Mouse (Mus musculus): ENCODE results near the gene Irgc1. TPM values are rescaled to one million over a fixed set of nuclear protein-coding genes. Genes with fewer than 3 reads are reported as not detected.
A peak's percentile ranks its signal among the peaks of the same experiment; 100 is the strongest.

Gene Irgc1
- total RNA-seq (2012; rRNA removed) = 0.16 TPM in 1 of 2 replicates, not detected in the other

GRCm38 (mm10) chr7:24451855-24452311 is at the start of gene Irgc1:
Gene Irgc1, minus strand, starts transcription at chr7:24452297.
- Histone ChIP-seq H3K9me3 (ENCODE audit: control insufficient read depth, insufficient read depth, low read depth, low read length) (no peaks in the 10 kb centered on the region), H3K9ac (ENCODE audit: insufficient read depth, low read depth, low read length, poor library complexity, severe bottlenecking) (no peak within 1 kb of the TSS), H3K4me3 (ENCODE audit: insufficient read depth in 1 of 2, low read depth in 1 of 2, low read length in 2 of 2, poor library complexity in 1 of 2, severe bottlenecking in 1 of 2) (no peak within 1 kb of the TSS), H3K27ac (ENCODE audit: insufficient read depth, low read depth, low read length, poor library complexity, severe bottlenecking) (no peak within 1 kb of the TSS), H3K36me3 (ENCODE audit: control insufficient read depth, insufficient read depth, low read length, poor library complexity, severe bottlenecking) (no peaks in the 10 kb centered on the region), H3K4me1 (ENCODE audit: control insufficient read depth in 2 of 2, insufficient read depth in 2 of 2, low read length in 2 of 2, poor library complexity in 1 of 2) (peaks cover 9 to 23% of the 10 kb centered on the region in 2 experiments)
- TF ChIP-seq ZC3H11A (IDR thresholded peaks at IDR 0.05; ENCODE audit: borderline replicate concordance, low read depth, low read length) (no peak), MAFK (IDR thresholded peaks at IDR 0.05; ENCODE audit: insufficient read depth, low read depth, low read length) (no peak), HCFC1 (IDR thresholded peaks at IDR 0.05; ENCODE audit: borderline replicate concordance, insufficient read depth, low read length) (no peak), ZNF384 (IDR thresholded peaks at IDR 0.05; ENCODE audit: low read depth, low read length) (no peak), CHD2 (IDR thresholded peaks at IDR 0.05; ENCODE audit: low read depth, low read length) (no peak)
- in situ Hi-C loops (cut with MboI; ENCODE audit: low sequenced_read_pairs in 2 of 2, unreplicated experiment in 2 of 2) = no loop called here
- no peak for DNase-seq (ENCODE audit: low read depth, low spot score)

DNA sequence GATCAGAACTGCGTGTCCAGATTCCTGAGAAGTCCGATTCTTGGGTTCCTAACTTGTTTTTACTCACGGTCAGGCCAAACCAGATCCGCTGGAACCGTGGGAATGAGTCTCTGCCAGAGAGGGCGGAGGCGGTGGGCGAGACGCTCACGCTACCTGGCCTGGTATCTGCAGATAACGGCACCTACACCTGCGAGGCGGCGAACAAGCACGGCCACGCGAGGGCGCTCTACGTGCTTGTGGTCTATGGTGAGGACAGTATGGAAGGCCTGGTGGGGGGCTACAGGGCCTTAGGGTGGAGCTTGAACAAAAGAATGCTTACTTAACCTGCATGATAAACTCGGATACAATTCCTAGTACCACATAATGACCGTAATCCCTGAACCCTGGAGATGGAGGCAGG is 49.4 kb upstream of the Irgc1 start:
- H3K27ac ChIP-seq (ENCODE audit: insufficient read depth, low read depth, low read length, poor library complexity, severe bottlenecking) = no peak overlapping the region
- H3K9me3 ChIP-seq (ENCODE audit: control insufficient read depth, insufficient read depth, low read depth, low read length) = no peaks in the 10 kb centered on the region
- no peak for DNase-seq (ENCODE audit: low read depth, low spot score)
- no peak overlapping the region for H3K4me3 ChIP-seq (ENCODE audit: insufficient read depth in 1 of 2, low read depth in 1 of 2, low read length in 2 of 2, poor library complexity in 1 of 2, severe bottlenecking in 1 of 2)
- no peak overlapping the region for H3K9ac ChIP-seq (ENCODE audit: insufficient read depth, low read depth, low read length, poor library complexity, severe bottlenecking)
- in situ Hi-C loops (cut with MboI; ENCODE audit: low sequenced_read_pairs in 2 of 2, unreplicated experiment in 2 of 2) = loop anchor here in 1 of 2 experiments (25.0 kb wide), 1 partner anchor 89 kb away; no protein-coding TSS in a partner anchor
- peaks cover 3 to 28% of the 10 kb centered on the region in 2 experiments; a peak in 3 of 4 replicates for H3K4me1 ChIP-seq (ENCODE audit: control insufficient read depth in 2 of 2, insufficient read depth in 2 of 2, low read length in 2 of 2, poor library complexity in 1 of 2)
- TF ChIP-seq ZC3H11A (IDR thresholded peaks at IDR 0.05; ENCODE audit: borderline replicate concordance, low read depth, low read length) = no peak
- no peak for TF ChIP-seq ZNF384 (IDR thresholded peaks at IDR 0.05; ENCODE audit: low read depth, low read length)
- TF ChIP-seq HCFC1 (IDR thresholded peaks at IDR 0.05; ENCODE audit: borderline replicate concordance, insufficient read depth, low read length) = no peak
- TF ChIP-seq CHD2 (IDR thresholded peaks at IDR 0.05; ENCODE audit: low read depth, low read length) = no peak
- no peak for TF ChIP-seq MAFK (IDR thresholded peaks at IDR 0.05; ENCODE audit: insufficient read depth, low read depth, low read length)
- H3K36me3 ChIP-seq (ENCODE audit: control insufficient read depth, insufficient read depth, low read length, poor library complexity, severe bottlenecking) = no peaks in the 10 kb centered on the region

DNA sequence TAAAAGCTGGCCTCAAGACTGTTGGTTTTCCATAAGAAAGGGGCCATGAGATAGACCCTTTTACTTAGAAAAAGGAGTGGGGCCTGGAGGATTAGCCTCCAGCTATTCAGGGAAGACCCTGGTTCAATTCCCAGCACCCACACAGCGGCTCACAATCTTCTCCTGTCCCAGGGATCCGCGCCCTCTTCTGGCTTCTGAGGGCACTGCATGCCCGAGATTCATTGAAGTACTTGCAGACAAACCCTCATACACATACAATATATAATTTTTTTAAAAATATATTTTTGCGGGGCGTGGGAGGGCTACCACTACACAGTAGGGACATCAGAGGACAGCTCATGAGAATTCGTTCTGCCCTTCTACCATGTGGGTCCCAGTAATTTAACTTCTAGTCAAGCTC is 48.8 kb upstream of the Irgc1 start:
- Histone ChIP-seq H3K4me1 (ENCODE audit: control insufficient read depth in 2 of 2, insufficient read depth in 2 of 2, low read length in 2 of 2, poor library complexity in 1 of 2) (peaks cover 3 to 28% of the 10 kb centered on the region in 2 experiments; a peak in 3 of 4 replicates), H3K27ac (ENCODE audit: insufficient read depth, low read depth, low read length, poor library complexity, severe bottlenecking) (no peak overlapping the region), H3K36me3 (ENCODE audit: control insufficient read depth, insufficient read depth, low read length, poor library complexity, severe bottlenecking) (no peaks in the 10 kb centered on the region), H3K9ac (ENCODE audit: insufficient read depth, low read depth, low read length, poor library complexity, severe bottlenecking) (no peak overlapping the region), H3K4me3 (ENCODE audit: insufficient read depth in 1 of 2, low read depth in 1 of 2, low read length in 2 of 2, poor library complexity in 1 of 2, severe bottlenecking in 1 of 2) (no peak overlapping the region), H3K9me3 (ENCODE audit: control insufficient read depth, insufficient read depth, low read depth, low read length) (no peaks in the 10 kb centered on the region)
- in situ Hi-C loops (cut with MboI; ENCODE audit: low sequenced_read_pairs in 2 of 2, unreplicated experiment in 2 of 2) = loop anchor here in 1 of 2 experiments (25.0 kb wide), 1 partner anchor 89 kb away; no protein-coding TSS in a partner anchor
- peak; percentile 75 for DNase-seq (ENCODE audit: low read depth, low spot score)
- TF ChIP-seq MAFK (IDR thresholded peaks at IDR 0.05; ENCODE audit: insufficient read depth, low read depth, low read length) (no peak), CHD2 (IDR thresholded peaks at IDR 0.05; ENCODE audit: low read depth, low read length) (no peak), ZC3H11A (IDR thresholded peaks at IDR 0.05; ENCODE audit: borderline replicate concordance, low read depth, low read length) (no peak), HCFC1 (IDR thresholded peaks at IDR 0.05; ENCODE audit: borderline replicate concordance, insufficient read depth, low read length) (no peak), ZNF384 (IDR thresholded peaks at IDR 0.05; ENCODE audit: low read depth, low read length) (no peak)

GRCm38 (mm10) chr7:24499856-24500577 is 47.9 kb upstream of the Irgc1 start:
- no peaks in the 10 kb centered on the region for H3K36me3 ChIP-seq (ENCODE audit: control insufficient read depth, insufficient read depth, low read length, poor library complexity, severe bottlenecking)
- H3K4me1 ChIP-seq (ENCODE audit: control insufficient read depth in 2 of 2, insufficient read depth in 2 of 2, low read length in 2 of 2, poor library complexity in 1 of 2) = peaks cover 3 to 28% of the 10 kb centered on the region in 2 experiments; a peak in 3 of 4 replicates
- no peak for TF ChIP-seq MAFK (IDR thresholded peaks at IDR 0.05; ENCODE audit: insufficient read depth, low read depth, low read length)
- no peak for TF ChIP-seq HCFC1 (IDR thresholded peaks at IDR 0.05; ENCODE audit: borderline replicate concordance, insufficient read depth, low read length)
- no peak for TF ChIP-seq ZNF384 (IDR thresholded peaks at IDR 0.05; ENCODE audit: low read depth, low read length)
- no peak for TF ChIP-seq ZC3H11A (IDR thresholded peaks at IDR 0.05; ENCODE audit: borderline replicate concordance, low read depth, low read length)
- TF ChIP-seq CHD2 (IDR thresholded peaks at IDR 0.05; ENCODE audit: low read depth, low read length) = no peak
- peak; percentile 83 for DNase-seq (ENCODE audit: low read depth, low spot score)
- no peak overlapping the region for H3K27ac ChIP-seq (ENCODE audit: insufficient read depth, low read depth, low read length, poor library complexity, severe bottlenecking)
- H3K4me3 ChIP-seq (ENCODE audit: insufficient read depth in 1 of 2, low read depth in 1 of 2, low read length in 2 of 2, poor library complexity in 1 of 2, severe bottlenecking in 1 of 2) = peak overlapping the region; percentile 60 to 63
- in situ Hi-C loops (cut with MboI; ENCODE audit: low sequenced_read_pairs in 2 of 2, unreplicated experiment in 2 of 2) = loop anchor here in 1 of 2 experiments (25.0 kb wide), 1 partner anchor 88 kb away; no protein-coding TSS in a partner anchor
- H3K9ac ChIP-seq (ENCODE audit: insufficient read depth, low read depth, low read length, poor library complexity, severe bottlenecking) = peak overlapping the region; percentile 44; the same call in 1 of the 2 replicates
- no peaks in the 10 kb centered on the region for H3K9me3 ChIP-seq (ENCODE audit: control insufficient read depth, insufficient read depth, low read depth, low read length)

All from ES-E14 (cell line).